Mouse (Mus musculus): ENCODE measurements around the gene Kcnip2.
A peak's percentile ranks its signal among the peaks of the same experiment; 100 is the strongest.

Gene Kcnip2

GRCm38 (mm10) chr19:45780350-45780915 is 35.4 kb downstream of the Kcnip2 start:
- DNase-seq, result no peak

GRCm38 (mm10) chr19:45775486-45775885 is 40.4 kb downstream of the Kcnip2 start:
- DNase-seq, result no peak

GRCm38 (mm10) chr19:45771501-45771900 is 44.4 kb downstream of the Kcnip2 start:
- DNase-seq, result no peak

- no peak for DNase-seq
Measured at GRCm38 (mm10) chr19:45760810-45761209, 55.1 kb downstream of the Kcnip2 start.

GRCm38 (mm10) chr19:45758671-45759070 is 57.2 kb downstream of the Kcnip2 start:
- DNase-seq, result no peak

GRCm38 (mm10) chr19:45753551-45753950 is 62.3 kb downstream of the Kcnip2 start:
- DNase-seq, result no peak

- DNase-seq, result no peak
Measured at GRCm38 (mm10) chr19:45751881-45752280, 64.0 kb downstream of the Kcnip2 start.

GRCm38 (mm10) chr19:45749243-45750043 is 66.4 kb downstream of the Kcnip2 start, which contains the start of gene Npm3:
TSS of gene Npm3 (minus strand) at chr19:45749591.
- DNase-seq, result peak; percentile 81 to 84

GRCm38 (mm10) chr19:45748691-45749242 is 67.1 kb downstream of the Kcnip2 start:
- no peak for DNase-seq

GRCm38 (mm10) chr19:45748206-45748605 is 67.7 kb downstream of the Kcnip2 start:
- no peak for DNase-seq

- DNase-seq, result peak; percentile 82 to 86
Measured at GRCm38 (mm10) chr19:45747028-45747867, 68.6 kb downstream of the Kcnip2 start.

GRCm38 (mm10) chr19:45746153-45747020 is 69.5 kb downstream of the Kcnip2 start:
- peak; percentile 75 to 79 for DNase-seq

GRCm38 (mm10) chr19:45745344-45746152 is 70.3 kb downstream of the Kcnip2 start:
- DNase-seq, result no peak

GRCm38 (mm10) chr19:45743619-45744018 is 72.2 kb downstream of the Kcnip2 start:
- DNase-seq, result no peak

GRCm38 (mm10) chr19:45742984-45743575 is 72.8 kb downstream of the Kcnip2 start:
- no peak for DNase-seq

GRCm38 (mm10) chr19:45742218-45742983 is 73.5 kb downstream of the Kcnip2 start, which contains the start of gene Fgf8:
TSS of gene Fgf8 (minus strand) at chr19:45742915.
- DNase-seq, result no peak
